Mouse (Mus musculus): Measurements from ENCODE around the gene H2-M9. TPM values are rescaled to one million over a fixed set of nuclear protein-coding genes. Genes with fewer than 3 reads are reported as not detected.

Gene H2-M9
- polyA plus RNA-seq (2014; fragmentation: Nextera tagmentation; extraction: Ambion mirVana) = not detected in 2 replicates

DNA sequence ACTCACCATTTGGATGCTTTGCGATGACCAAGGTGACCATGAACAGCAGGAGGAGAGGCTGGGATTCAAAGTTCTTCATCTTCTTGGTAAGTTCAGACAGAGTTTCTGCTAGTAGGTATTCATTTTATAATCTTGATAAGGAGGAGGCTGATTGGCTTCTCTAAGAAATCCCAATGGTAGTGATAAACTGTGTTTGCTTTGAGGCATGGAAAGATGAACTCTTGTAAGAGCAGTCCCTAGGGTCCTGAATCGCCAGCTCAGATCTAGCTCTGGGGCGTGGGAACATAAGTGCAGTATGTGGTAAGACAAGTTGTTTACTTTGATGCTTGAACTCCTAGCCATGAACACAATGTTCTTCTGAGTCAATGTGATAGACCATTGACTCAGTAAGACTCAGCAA lies at the start of gene H2-M9:
TSS of gene H2-M9 (minus strand) at position 101 of the 400 bp plus-strand sequence.
- no peak for DNase-seq (ENCODE audit: low spot score)
- no peak for ATAC-seq (ENCODE audit: insufficient number of reproducible peaks, low FRiP score, low TSS enrichment, low read depth)
- H3K4me1 ChIP-seq (ENCODE audit: control insufficient read depth, insufficient read depth, low read length) = no peaks in the 10 kb centered on the region
- no peak within 1 kb of the TSS for H3K9ac ChIP-seq (ENCODE audit: low read length)
- no peaks in the 10 kb centered on the region for H3K9me3 ChIP-seq (ENCODE audit: control insufficient read depth, low read length)
- H3K27me3 ChIP-seq (ENCODE audit: control insufficient read depth, insufficient read depth, low read length) = no peaks in the 10 kb centered on the region
- no peak within 1 kb of the TSS for H3K27ac ChIP-seq (replicated peaks; ENCODE audit: low read depth, low read length)
- no peak within 1 kb of the TSS for H3K4me3 ChIP-seq (ENCODE audit: low read depth, low read length)
- no peaks in the 10 kb centered on the region for H3K36me3 ChIP-seq (ENCODE audit: control insufficient read depth, insufficient read depth, low read length)
- WGBS = 89% methylated on average over 3 of the region's 3 CpGs
- no peak within 1 kb of the TSS for H3K4me2 ChIP-seq (ENCODE audit: low read depth, severe bottlenecking)

DNA sequence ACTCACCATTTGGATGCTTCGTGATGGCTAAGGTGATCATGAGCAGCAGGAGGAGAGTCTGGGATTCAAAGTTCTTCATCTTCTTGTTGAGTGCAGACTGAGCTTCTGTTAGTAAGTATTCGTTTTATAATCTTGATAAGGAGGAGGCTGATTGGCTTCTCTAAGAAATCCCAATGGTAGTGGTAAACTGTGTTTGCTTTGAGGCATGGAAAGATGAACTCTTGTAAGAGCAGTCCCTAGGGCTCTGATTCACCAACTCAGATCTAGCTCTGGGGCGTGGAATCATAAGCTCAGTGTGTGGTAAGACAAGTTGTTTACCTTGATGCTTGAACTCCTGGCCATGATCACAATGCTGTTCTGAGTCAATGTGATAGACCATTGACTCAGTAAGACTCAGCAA lies 29.7 kb upstream of the H2-M9 start, which contains the start of gene H2-M1:
TSS of gene H2-M1 (minus strand) at position 101 of the 400 bp plus-strand sequence.
- H3K27ac ChIP-seq (replicated peaks; ENCODE audit: low read depth, low read length) = no peak within 1 kb of the TSS
- 69% methylated on average over 3 of the region's 3 CpGs for WGBS

More for the DNA sequence above, 29.7 kb upstream of the H2-M9 start, which contains the start of gene H2-M1:
- DNase-seq (ENCODE audit: low spot score) (no peak), ATAC-seq (ENCODE audit: insufficient number of reproducible peaks, low FRiP score, low TSS enrichment, low read depth) (no peak)
- no peak within 1 kb of the TSS for H3K4me3 ChIP-seq (ENCODE audit: low read depth, low read length)
- H3K36me3 ChIP-seq (ENCODE audit: control insufficient read depth, insufficient read depth, low read length) = no peaks in the 10 kb centered on the region
- H3K27me3 ChIP-seq (ENCODE audit: control insufficient read depth, insufficient read depth, low read length) = no peaks in the 10 kb centered on the region
- H3K9ac ChIP-seq (ENCODE audit: low read length) = no peak within 1 kb of the TSS
- H3K9me3 ChIP-seq (ENCODE audit: control insufficient read depth, low read length) = no peaks in the 10 kb centered on the region
- H3K4me1 ChIP-seq (ENCODE audit: control insufficient read depth, insufficient read depth, low read length) = no peaks in the 10 kb centered on the region
- no peak within 1 kb of the TSS for H3K4me2 ChIP-seq (ENCODE audit: low read depth, severe bottlenecking)

Other genes with a start within 250 kb of the H2-M9 start
- gene H2-M10.4, start 180.3 kb downstream of the H2-M9 start, polyA plus RNA-seq (2014; fragmentation: Nextera tagmentation; extraction: Ambion mirVana) = not detected in 2 replicates
- gene H2-M11, start 95.6 kb downstream of the H2-M9 start, polyA plus RNA-seq (2014; fragmentation: Nextera tagmentation; extraction: Ambion mirVana) = not detected in 2 replicates
- gene H2-M1, start 29.6 kb upstream of the H2-M9 start, polyA plus RNA-seq (2014; fragmentation: Nextera tagmentation; extraction: Ambion mirVana) = not detected in 2 replicates
- gene H2-M10.5, start 130.2 kb upstream of the H2-M9 start, polyA plus RNA-seq (2014; fragmentation: Nextera tagmentation; extraction: Ambion mirVana) = not detected in 2 replicates
- gene H2-M10.6, start 169.5 kb upstream of the H2-M9 start, polyA plus RNA-seq (2014; fragmentation: Nextera tagmentation; extraction: Ambion mirVana) = not detected in 2 replicates
- 33.5 and 40.6 TPM in 2 replicates for gene Trim26, start 194.5 kb upstream of the H2-M9 start, polyA plus RNA-seq (2014; fragmentation: Nextera tagmentation; extraction: Ambion mirVana)
- gene Trim15, start 224.5 kb upstream of the H2-M9 start, polyA plus RNA-seq (2014; fragmentation: Nextera tagmentation; extraction: Ambion mirVana) = 0.08 and 0.51 TPM in 2 replicates
- gene Trim10, start 226.9 kb upstream of the H2-M9 start, polyA plus RNA-seq (2014; fragmentation: Nextera tagmentation; extraction: Ambion mirVana) = 5.0 and 6.0 TPM in 2 replicates
- not detected in 2 replicates for gene Trim40, start 247.5 kb upstream of the H2-M9 start, polyA plus RNA-seq (2014; fragmentation: Nextera tagmentation; extraction: Ambion mirVana)

Measured in limb, embryonic 11.5 days (tissue).